In the genomic region with DNA sequence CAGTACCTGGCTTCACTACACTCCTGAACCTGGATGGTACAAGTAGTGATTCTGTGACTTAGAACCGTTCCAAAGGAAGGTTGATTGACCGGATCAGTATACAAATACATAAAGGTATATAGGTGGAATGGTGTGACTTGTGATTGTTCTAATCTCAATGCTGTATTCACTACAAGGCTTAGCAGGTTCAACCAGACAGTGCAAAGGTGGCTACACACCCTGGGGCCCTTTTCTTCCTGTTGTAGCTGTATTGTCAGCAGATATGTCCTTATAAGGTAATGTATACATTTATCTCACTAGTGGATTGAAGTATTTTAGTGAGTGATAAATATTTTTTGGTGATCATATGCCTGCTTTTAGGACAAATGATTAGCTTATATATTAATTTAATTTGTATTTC, we compare ENCODE assay signal across 32 mouse cellular contexts.
"Had no signal": no experiment of that assay in that cellular context is flagged by ENCODE, and none has a peak within 500 bp of the region (broad histone marks: within the 10 kb centered on the region; RNA-seq: fewer than 3 reads in every experiment).

No protein-coding gene starts in this region.

- H3K27ac ChIP-seq: heart, embryonic 10.5 days; heart, embryonic 13.5 days; heart, embryonic 15.5 days; hindbrain, embryonic 10.5 days; hindbrain, embryonic 12.5 days; hindbrain, embryonic 13.5 days; hindbrain, embryonic 14.5 days; hindbrain, embryonic 15.5 days; hindbrain, postnatal 0 days; kidney, embryonic 15.5 days; kidney, postnatal 0 days; layer of hippocampus, adult 2 months; left cerebral cortex, adult 2 months had no signal

- H3K36me3 ChIP-seq: heart, embryonic 10.5 days; heart, embryonic 13.5 days; heart, embryonic 15.5 days; hindbrain, embryonic 10.5 days; hindbrain, embryonic 12.5 days; hindbrain, embryonic 13.5 days; hindbrain, embryonic 15.5 days; kidney, embryonic 15.5 days had no signal

- H3K4me3 ChIP-seq: heart, embryonic 10.5 days; heart, embryonic 13.5 days; heart, embryonic 15.5 days; hindbrain, embryonic 10.5 days; hindbrain, embryonic 12.5 days; hindbrain, embryonic 13.5 days; hindbrain, embryonic 15.5 days; kidney, embryonic 15.5 days; layer of hippocampus, adult 2 months; left cerebral cortex, adult 2 months had no signal

- DNase-seq: heart, postnatal 10 days; heart, postnatal 14 days; heart, postnatal 36 days; heart, postnatal 4 days; kidney, adult 11 months; kidney, adult 18-20 months; kidney, adult 2 months; kidney, adult 8-10 months; kidney, adult 9 months; kidney, postnatal 10 days; kidney, postnatal 14 days; kidney, postnatal 25 days; kidney, postnatal 36 days; kidney, postnatal 4 days; layer of hippocampus, adult 9-11 months; layer of hippocampus, postnatal 36 days had no signal

- H3K9me3 ChIP-seq: heart, embryonic 10.5 days; heart, embryonic 13.5 days; heart, embryonic 15.5 days; hindbrain, embryonic 10.5 days; hindbrain, embryonic 12.5 days; hindbrain, embryonic 13.5 days; hindbrain, embryonic 15.5 days; kidney, embryonic 15.5 days had no signal

- ATAC-seq: hindbrain, embryonic 16.5 days; hindbrain, postnatal 0 days; inflammation-experienced regulatory T-cells, adult 6 months had no signal

- H3K4me2 ChIP-seq: heart, embryonic 11.5 days; heart, embryonic 13.5 days; heart, embryonic 15.5 days; hindbrain, embryonic 12.5 days; hindbrain, embryonic 13.5 days; hindbrain, embryonic 14.5 days; hindbrain, embryonic 15.5 days; kidney, embryonic 15.5 days had no signal

- H3K9ac ChIP-seq: heart, embryonic 13.5 days; heart, embryonic 15.5 days; hindbrain, embryonic 12.5 days; hindbrain, embryonic 13.5 days; hindbrain, embryonic 14.5 days; hindbrain, embryonic 15.5 days; kidney, embryonic 15.5 days had no signal

- H3K27me3 ChIP-seq: heart, embryonic 13.5 days; heart, embryonic 15.5 days; hindbrain, embryonic 12.5 days; hindbrain, embryonic 13.5 days; hindbrain, embryonic 15.5 days; kidney, embryonic 15.5 days had no signal

- H3K4me1 ChIP-seq: heart, embryonic 10.5 days; heart, embryonic 13.5 days; heart, embryonic 15.5 days; hindbrain, embryonic 15.5 days; kidney, embryonic 15.5 days had no signal
